Mouse (Mus musculus) monocyte, adult 2 months (primary cell): Measurements from ENCODE around the gene Emb.

ENCODE experiments used
- DNase-seq, 2 experiments: peaks; one replicate each; pipeline ENCODE4 v3.0.0; 2022; ENCODE audit warnings: low spot score in 2 of 2, low read depth in 1 of 2

The Emb gene

DNA sequence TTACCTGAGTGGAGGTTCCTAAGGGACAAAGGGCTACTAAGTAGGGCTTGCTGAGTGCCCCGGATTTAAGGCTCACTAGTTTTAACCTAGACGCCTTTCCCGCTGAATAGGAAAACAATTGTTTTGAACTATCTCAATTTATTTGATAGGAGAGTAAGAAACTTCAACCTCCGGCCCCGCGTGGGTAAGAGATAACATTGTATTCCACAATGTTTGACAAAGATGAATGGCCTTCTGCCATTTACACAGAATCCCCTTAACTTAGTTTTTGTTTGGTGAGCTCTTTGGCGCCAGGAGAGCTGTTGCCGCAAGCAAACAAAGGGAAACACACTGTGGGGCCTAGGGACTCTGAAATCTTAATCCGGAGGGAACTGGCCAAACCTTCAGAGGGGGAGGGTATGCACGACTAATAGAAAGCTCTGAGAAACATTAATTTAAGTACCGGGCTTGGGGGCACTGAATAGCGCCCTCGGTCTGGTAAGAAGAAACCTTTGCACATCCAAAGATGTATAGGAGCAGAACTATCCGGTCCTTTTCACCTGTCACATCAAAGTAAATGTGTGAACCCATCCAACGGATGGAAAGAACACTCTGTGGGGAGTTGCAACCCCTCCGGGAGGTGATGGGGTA lies 11.7 kb downstream of the Emb start:
- DNase-seq = no peak

- peak in 1 of 2 experiments; percentile 29 for DNase-seq
Measured at GRCm38 (mm10) chr13:117220501-117221321, 12.4 kb downstream of the Emb start, which contains the start of gene Gm17509. TSS of gene Gm17509 (minus strand) at chr13:117221075.

DNA sequence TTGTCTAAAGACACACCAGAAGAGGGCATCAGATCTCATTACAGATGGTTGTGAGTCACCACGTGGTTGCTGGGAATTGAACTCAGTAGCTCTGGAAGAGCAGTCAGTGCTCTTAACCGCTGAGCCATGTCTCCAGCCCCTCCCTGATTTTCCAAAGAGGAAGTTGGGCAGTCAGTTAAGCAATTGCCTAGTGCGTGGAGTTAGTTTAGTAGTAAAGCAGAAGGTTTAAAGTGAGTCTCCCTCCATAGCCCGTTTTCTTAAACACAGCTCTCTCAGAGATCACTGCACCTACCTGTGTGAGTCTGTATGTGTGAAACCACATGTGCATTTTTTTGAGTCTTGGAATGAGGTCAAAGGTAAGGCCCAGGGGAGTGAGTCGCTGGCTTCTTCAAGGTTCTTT lies 14.8 kb downstream of the Emb start:
- peak; percentile 31 to 61 for DNase-seq

- DNase-seq = no peak
Measured at GRCm38 (mm10) chr13:117224901-117225300, 16.6 kb downstream of the Emb start.

DNA sequence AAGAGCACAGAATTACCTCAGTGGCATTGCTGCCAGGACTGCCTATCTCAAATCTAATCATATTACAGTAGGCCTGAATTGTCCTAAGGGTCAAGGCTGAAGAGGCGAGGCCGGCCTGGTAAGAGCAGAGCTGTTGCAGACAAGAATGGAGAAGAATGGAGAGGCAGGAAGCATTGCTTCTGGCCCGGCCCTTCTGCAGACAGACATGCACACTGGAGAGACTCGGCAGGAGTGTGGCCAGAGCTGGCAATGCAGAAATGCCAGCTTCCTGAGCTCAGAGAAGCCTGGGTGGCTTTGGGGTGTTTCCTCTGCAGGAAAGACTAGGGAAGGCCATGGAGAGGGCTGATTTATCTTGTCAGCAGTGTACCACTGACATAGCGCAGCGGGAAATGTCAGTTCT lies 17.2 kb downstream of the Emb start:
- no peak for DNase-seq

DNA sequence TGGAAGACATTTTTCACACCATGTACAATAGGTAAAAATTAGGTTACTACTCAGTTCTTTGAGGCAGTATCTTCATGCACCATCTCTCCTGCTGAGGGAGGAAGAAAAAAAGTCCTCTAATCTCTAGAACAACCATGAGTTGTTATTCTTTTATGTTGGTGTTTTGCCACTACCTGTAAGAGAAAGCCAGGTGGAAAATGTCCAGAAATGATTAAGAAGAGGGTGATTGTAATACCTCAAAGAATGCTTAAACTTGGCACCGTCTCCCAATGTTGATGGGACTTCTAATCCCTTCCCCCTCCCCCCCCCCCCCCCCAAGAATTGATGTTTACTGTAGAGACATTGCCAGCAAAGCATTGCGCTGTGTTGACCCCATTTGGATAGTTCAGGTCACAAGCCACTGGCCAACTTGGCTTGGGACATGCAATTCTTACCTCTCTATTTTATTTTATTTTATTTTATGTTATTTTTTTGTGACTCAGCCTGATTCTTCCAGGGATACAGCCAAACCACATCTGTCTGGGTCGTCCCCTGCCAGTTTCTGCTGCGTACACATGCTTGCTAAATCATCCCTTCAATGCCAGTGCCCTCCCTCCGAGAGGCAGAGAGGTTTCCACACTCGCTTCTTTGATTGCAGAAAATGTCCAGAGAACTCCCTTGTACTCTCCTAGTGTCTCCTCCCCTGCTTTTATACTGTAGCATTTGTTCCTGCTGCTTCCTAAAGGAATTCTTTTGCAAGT lies 22.2 kb downstream of the Emb start:
- DNase-seq = no peak

DNA sequence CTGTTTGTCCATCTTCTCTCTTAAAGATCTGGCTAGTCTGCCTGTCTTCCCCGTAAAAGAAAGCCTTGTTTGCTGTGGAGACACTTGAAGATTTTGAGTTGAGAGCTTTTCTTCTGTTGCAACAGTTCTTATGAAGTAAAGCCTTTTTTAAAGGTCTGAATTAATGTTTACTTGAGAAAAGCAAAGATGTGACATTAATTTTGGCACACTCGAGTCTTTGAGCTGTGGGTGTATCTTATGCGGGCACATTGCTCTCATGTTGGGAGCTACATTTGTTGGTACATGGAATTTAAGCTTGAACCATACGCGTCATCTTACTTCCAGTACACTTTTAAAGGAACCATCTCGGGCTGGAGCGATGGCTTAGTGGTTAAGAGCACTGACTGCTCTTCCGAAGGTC lies 25.5 kb downstream of the Emb start:
- DNase-seq = no peak

DNA sequence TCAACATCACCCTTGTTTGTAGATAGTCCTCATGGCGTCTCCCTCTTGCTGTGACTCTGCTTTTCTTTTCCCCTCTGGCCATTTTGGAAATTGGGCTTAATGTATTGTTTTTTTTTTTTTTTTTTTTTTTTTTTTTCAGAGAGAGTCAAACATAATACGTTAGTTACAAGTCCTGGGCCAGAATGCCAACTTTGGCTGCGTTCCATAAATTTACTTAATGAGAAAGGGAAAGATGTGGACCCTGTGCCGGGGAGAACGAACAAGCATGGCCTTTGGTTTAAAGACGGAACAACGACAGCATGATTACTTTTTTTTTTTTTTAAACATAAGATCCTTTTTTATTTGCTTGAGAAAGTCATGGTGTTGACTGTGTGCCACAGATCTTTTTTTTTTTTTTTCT lies 26.1 kb downstream of the Emb start:
- DNase-seq = no peak

- DNase-seq = peak in 1 of 2 experiments; percentile 34
Measured at GRCm38 (mm10) chr13:117235530-117236212, 27.3 kb downstream of the Emb start.

- DNase-seq = peak in 1 of 2 experiments; percentile 51
Measured at GRCm38 (mm10) chr13:117237111-117237510, 28.8 kb downstream of the Emb start.

- DNase-seq = no peak
Measured at GRCm38 (mm10) chr13:117242063-117242462, 33.7 kb downstream of the Emb start.

DNA sequence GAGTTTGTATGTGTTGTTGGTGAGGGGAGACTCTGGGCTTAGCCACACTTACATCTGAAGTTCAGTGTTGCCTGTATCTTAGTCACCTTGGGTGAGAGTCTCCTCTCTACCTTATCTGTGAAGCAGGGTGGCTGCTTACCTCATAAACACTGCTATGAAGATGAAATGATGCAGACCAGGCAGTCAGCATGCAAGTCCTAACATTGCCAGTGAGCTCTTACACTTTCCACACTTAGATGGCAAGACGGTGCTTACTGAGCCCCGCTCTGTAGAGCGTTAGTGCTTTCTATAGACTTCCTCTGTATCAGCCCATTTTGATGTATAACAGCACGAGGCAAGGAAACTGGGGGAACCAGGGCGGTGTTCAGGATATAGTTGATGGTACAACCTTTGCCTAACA lies 34.3 kb downstream of the Emb start:
- no peak for DNase-seq

- no peak for DNase-seq
Measured at GRCm38 (mm10) chr13:117260704-117261103, 52.4 kb downstream of the Emb start.

DNA sequence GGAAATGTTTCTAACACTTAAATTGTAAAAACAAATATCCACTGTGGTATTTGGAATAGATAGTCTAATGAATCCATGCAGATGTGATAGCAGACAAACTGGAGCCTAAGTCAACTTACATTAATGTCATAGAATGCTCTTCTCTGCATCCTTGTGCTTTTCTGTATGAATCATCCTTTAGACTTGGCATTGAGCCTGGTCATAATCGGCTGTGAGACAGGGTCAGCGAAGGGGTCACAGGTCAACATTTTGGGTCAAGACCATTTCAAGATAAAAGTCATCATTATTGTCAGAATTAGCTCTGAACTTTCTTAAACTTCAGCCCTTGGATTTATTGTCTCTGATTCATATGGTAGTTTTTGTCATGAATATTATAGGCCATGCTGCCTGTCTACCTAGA lies 57.8 kb downstream of the Emb start:
- DNase-seq = no peak

- DNase-seq = no peak
Measured at GRCm38 (mm10) chr13:117267963-117268362, 59.6 kb downstream of the Emb start.

DNA sequence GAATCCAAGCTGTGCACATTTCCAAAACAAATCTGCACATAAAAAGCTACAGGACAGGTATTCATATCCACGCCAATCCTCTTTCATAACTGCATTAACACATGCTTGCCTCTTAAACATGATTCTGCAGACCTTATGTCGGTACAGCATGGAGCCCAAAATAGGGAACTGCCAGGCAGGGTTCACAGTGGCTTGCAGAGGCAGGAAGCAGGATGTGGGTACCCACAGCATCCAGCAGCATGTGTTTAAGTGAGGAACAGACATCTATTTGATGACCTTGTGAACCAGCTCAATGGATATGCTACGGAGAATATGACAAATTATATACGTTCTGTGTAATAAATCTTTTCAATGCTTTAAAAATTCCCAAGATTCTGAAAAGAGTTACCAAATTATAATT lies 75.7 kb downstream of the Emb start:
- DNase-seq = peak; percentile 45 to 54

- DNase-seq = no peak
Measured at GRCm38 (mm10) chr13:117286939-117287338, 78.6 kb downstream of the Emb start.

- no peak for DNase-seq
Measured at GRCm38 (mm10) chr13:117287400-117287799, 79.1 kb downstream of the Emb start.

GRCm38 (mm10) chr13:117289494-117290270 lies 81.3 kb downstream of the Emb start:
- DNase-seq = peak in 1 of 2 experiments; percentile 21

GRCm38 (mm10) chr13:117311446-117312225 lies 103.3 kb downstream of the Emb start:
- peak in 1 of 2 experiments; percentile 48 for DNase-seq
